Mouse (Mus musculus): ENCODE results near the gene Phc2. TPM values are rescaled to one million over a fixed set of nuclear protein-coding genes. Genes with fewer than 3 reads are reported as not detected.

Gene Phc2
- polyA plus RNA-seq, 1 experiment from 2014 or later, result 107 TPM

DNA sequence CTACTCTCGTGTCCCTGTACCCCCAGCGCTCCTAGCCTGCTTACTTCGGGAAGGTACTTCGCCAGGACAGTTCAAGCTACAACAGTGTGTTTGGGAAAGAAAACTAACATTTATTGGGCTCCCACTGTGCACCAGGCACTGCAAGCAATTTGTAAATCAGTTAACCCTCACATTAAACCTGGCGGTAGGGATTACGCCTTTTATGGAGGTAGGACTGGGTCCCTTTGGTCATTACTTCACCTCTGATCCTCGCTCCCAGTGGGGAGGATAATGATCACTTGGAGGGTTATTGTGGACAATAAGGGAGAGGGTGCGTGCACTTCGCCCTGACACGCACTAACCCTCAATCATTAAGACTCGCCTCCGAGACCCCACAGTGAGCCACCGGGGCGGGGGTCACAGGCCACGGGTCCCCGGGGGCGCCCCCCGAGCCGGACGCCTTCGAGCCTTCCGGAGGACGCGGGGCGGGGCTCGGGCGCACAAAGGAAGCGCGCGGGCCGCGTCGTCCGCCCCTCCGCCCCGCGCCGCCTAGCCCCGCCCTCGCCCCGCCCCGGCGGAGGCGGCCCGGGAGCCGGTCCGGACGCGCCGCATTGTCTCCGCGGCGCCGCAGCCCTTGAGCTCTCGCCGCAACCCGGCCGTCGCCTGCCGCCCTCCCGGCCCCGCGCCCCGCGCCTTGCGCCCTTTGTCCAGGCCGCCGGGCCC lies 72.7 kb downstream of the Phc2 start:
- no peaks in the 10 kb centered on the region for H3K9me3 ChIP-seq (ENCODE audit: low read depth, low read length)
- H3K4me2 ChIP-seq, result peak overlapping the region; percentile 88
- H3K27ac ChIP-seq (ENCODE audit: low read depth), result peak overlapping the region; percentile 95
- ATAC-seq (ENCODE audit: insufficient read depth), result peak; percentile 92
- H3K4me3 ChIP-seq (ENCODE audit: low read depth, low read length), result peak overlapping the region; percentile 95
- H3K4me1 ChIP-seq (ENCODE audit: insufficient read depth), result peaks cover 16% of the 10 kb centered on the region
- H3K9ac ChIP-seq, result peak overlapping the region; percentile 99
- H3K36me3 ChIP-seq (ENCODE audit: insufficient read depth), result peaks cover 12% of the 10 kb centered on the region; the same call in 1 of the 2 replicates
- H3K27me3 ChIP-seq (ENCODE audit: insufficient read depth, low read length), result no peaks in the 10 kb centered on the region
- peak; percentile 93 for DNase-seq
- WGBS, result 4% methylated on average over 53 of the region's 68 CpGs
- no peak for TF ChIP-seq CTCF (IDR thresholded peaks at IDR 0.05; ENCODE audit: low read depth)

- H3K9ac ChIP-seq, result peak overlapping the region; percentile 99
- peak overlapping the region; percentile 88 for H3K4me2 ChIP-seq
- H3K27me3 ChIP-seq (ENCODE audit: insufficient read depth, low read length), result no peaks in the 10 kb centered on the region
- peaks cover 19% of the 10 kb centered on the region for H3K4me1 ChIP-seq (ENCODE audit: insufficient read depth)
- ATAC-seq (ENCODE audit: insufficient read depth) (peak; percentile 79), DNase-seq (peak; percentile 54)
- H3K4me3 ChIP-seq (ENCODE audit: low read depth, low read length), result peak overlapping the region; percentile 95
- no peak for TF ChIP-seq CTCF (IDR thresholded peaks at IDR 0.05; ENCODE audit: low read depth)
- H3K9me3 ChIP-seq (ENCODE audit: low read depth, low read length), result no peaks in the 10 kb centered on the region
- peak overlapping the region; percentile 95 for H3K27ac ChIP-seq (ENCODE audit: low read depth)
- under 1% methylated on average over 65 of the region's 65 CpGs for WGBS
- H3K36me3 ChIP-seq (ENCODE audit: insufficient read depth), result peaks cover 12% of the 10 kb centered on the region; the same call in 1 of the 2 replicates
Observed at GRCm38 (mm10) chr4:128727721-128728430, 73.4 kb downstream of the Phc2 start.

- ATAC-seq (ENCODE audit: insufficient read depth) (no peak), DNase-seq (no peak)
- 0% methylated on average over 5 of the region's 5 CpGs for WGBS
- peak overlapping the region; percentile 99 for H3K9ac ChIP-seq
- H3K27me3 ChIP-seq (ENCODE audit: insufficient read depth, low read length), result no peaks in the 10 kb centered on the region
- H3K4me2 ChIP-seq, result peak overlapping the region; percentile 88
- H3K4me1 ChIP-seq (ENCODE audit: insufficient read depth), result peaks cover 24% of the 10 kb centered on the region
- no peak for TF ChIP-seq CTCF (IDR thresholded peaks at IDR 0.05; ENCODE audit: low read depth)
- H3K27ac ChIP-seq (ENCODE audit: low read depth), result peak overlapping the region; percentile 95
- H3K36me3 ChIP-seq (ENCODE audit: insufficient read depth), result peaks cover 12% of the 10 kb centered on the region; the same call in 1 of the 2 replicates
- peak overlapping the region; percentile 95 for H3K4me3 ChIP-seq (ENCODE audit: low read depth, low read length)
- no peaks in the 10 kb centered on the region for H3K9me3 ChIP-seq (ENCODE audit: low read depth, low read length)
Observed at GRCm38 (mm10) chr4:128728431-128728851, 73.9 kb downstream of the Phc2 start.

GRCm38 (mm10) chr4:128729033-128729708 lies 74.7 kb downstream of the Phc2 start:
- H3K9ac ChIP-seq, result peak overlapping the region; percentile 99
- TF ChIP-seq CTCF (IDR thresholded peaks at IDR 0.05; ENCODE audit: low read depth), result no peak
- WGBS, result 9% methylated on average over 15 of the region's 15 CpGs
- DNase-seq, result no peak
- peaks cover 12% of the 10 kb centered on the region; the same call in 1 of the 2 replicates for H3K36me3 ChIP-seq (ENCODE audit: insufficient read depth)
- peaks cover 31% of the 10 kb centered on the region for H3K4me1 ChIP-seq (ENCODE audit: insufficient read depth)
- H3K27me3 ChIP-seq (ENCODE audit: insufficient read depth, low read length), result no peaks in the 10 kb centered on the region
- no peak for ATAC-seq (ENCODE audit: insufficient read depth)
- H3K4me3 ChIP-seq (ENCODE audit: low read depth, low read length), result peak overlapping the region; percentile 95
- no peaks in the 10 kb centered on the region for H3K9me3 ChIP-seq (ENCODE audit: low read depth, low read length)
- peak overlapping the region; percentile 88 for H3K4me2 ChIP-seq
- peak overlapping the region; percentile 95 for H3K27ac ChIP-seq (ENCODE audit: low read depth)

DNA sequence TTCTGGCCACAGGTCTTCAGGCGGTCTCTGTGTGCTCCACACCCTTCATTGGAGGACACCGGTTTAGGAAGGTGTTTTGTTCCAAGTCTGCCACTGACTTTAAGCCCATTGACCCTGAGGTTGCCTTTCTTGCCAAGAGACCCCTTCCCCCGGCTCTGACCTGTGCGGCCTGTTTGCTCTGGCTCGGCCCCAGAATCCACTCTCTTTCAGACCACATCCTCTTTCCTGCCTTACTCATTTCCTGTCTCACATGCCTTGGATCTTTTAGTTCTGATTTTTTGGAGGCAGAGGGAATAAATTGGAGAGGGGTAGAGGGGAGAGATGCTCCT lies 75.2 kb downstream of the Phc2 start:
- Histone ChIP-seq H3K9ac (peak overlapping the region; percentile 99), H3K4me2 (peak overlapping the region; percentile 88), H3K27me3 (ENCODE audit: insufficient read depth, low read length) (no peaks in the 10 kb centered on the region), H3K4me1 (ENCODE audit: insufficient read depth) (peaks cover 34% of the 10 kb centered on the region), H3K27ac (ENCODE audit: low read depth) (peak overlapping the region; percentile 95), H3K9me3 (ENCODE audit: low read depth, low read length) (no peaks in the 10 kb centered on the region), H3K36me3 (ENCODE audit: insufficient read depth) (peaks cover 13% of the 10 kb centered on the region; the same call in 1 of the 2 replicates), H3K4me3 (ENCODE audit: low read depth, low read length) (peak overlapping the region; percentile 95)
- DNase-seq, result peak; percentile 40
- no peak for ATAC-seq (ENCODE audit: insufficient read depth)
- no peak for TF ChIP-seq CTCF (IDR thresholded peaks at IDR 0.05; ENCODE audit: low read depth)
- WGBS, result 8% methylated on average over 5 of the region's 5 CpGs

- no peak overlapping the region for H3K9ac ChIP-seq
- H3K36me3 ChIP-seq (ENCODE audit: insufficient read depth), result peaks cover 19% of the 10 kb centered on the region
- 56% methylated on average over 6 of the region's 6 CpGs for WGBS
- peak overlapping the region; percentile 95 for H3K27ac ChIP-seq (ENCODE audit: low read depth)
- ATAC-seq (ENCODE audit: insufficient read depth), result no peak
- no peak for TF ChIP-seq CTCF (IDR thresholded peaks at IDR 0.05; ENCODE audit: low read depth)
- DNase-seq, result no peak
- no peaks in the 10 kb centered on the region for H3K27me3 ChIP-seq (ENCODE audit: insufficient read depth, low read length)
- peak overlapping the region; percentile 95 for H3K4me3 ChIP-seq (ENCODE audit: low read depth, low read length)
- H3K9me3 ChIP-seq (ENCODE audit: low read depth, low read length), result no peaks in the 10 kb centered on the region
- H3K4me1 ChIP-seq (ENCODE audit: insufficient read depth), result peaks cover 40% of the 10 kb centered on the region
- H3K4me2 ChIP-seq, result peak overlapping the region; percentile 88
Observed at GRCm38 (mm10) chr4:128730271-128730670, 75.8 kb downstream of the Phc2 start.

DNA sequence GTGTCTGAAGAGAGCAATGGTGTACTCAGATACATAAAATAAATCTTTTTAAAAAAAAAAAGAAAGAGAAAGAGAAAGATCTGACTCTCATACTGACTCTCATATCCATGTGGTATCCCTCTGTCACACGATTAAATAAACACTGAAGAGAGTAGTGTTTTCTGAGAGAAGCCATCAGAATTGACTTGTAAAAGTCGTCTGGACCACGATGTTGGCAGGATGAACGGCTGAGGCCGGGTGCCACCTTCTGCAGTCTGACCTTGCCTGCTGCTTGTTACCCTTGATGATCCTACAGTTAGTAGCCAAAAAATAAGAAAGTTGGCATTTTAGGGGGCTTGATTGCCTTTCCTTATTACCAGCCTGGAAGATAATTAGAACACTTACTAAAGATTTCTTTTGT lies 78.3 kb downstream of the Phc2 start:
- WGBS, result 18% methylated on average over 5 of the region's 5 CpGs
- H3K4me3 ChIP-seq (ENCODE audit: low read depth, low read length), result no peak overlapping the region
- H3K36me3 ChIP-seq (ENCODE audit: insufficient read depth), result peaks cover 38% of the 10 kb centered on the region
- DNase-seq, result peak; percentile 79
- no peak overlapping the region for H3K9ac ChIP-seq
- no peak overlapping the region for H3K27ac ChIP-seq (ENCODE audit: low read depth)
- TF ChIP-seq CTCF (IDR thresholded peaks at IDR 0.05; ENCODE audit: low read depth), result no peak
- peaks cover 60% of the 10 kb centered on the region for H3K4me1 ChIP-seq (ENCODE audit: insufficient read depth)
- no peak for ATAC-seq (ENCODE audit: insufficient read depth)
- no peaks in the 10 kb centered on the region for H3K9me3 ChIP-seq (ENCODE audit: low read depth, low read length)
- H3K4me2 ChIP-seq, result peak overlapping the region; percentile 26
- H3K27me3 ChIP-seq (ENCODE audit: insufficient read depth, low read length), result no peaks in the 10 kb centered on the region

Measured in lung, embryonic 14.5 days (tissue).